Mouse (Mus musculus) lung, embryonic 15.5 days (tissue): ENCODE data around the gene Olfm1. TPM values are rescaled to one million over a fixed set of nuclear protein-coding genes. Genes with fewer than 3 reads are reported as not detected.
A peak's percentile ranks its signal among the peaks of the same experiment; 100 is the strongest.

Experiments used
- ATAC-seq: fragments of 200-750 bp; cut with Nextera tagmentation; 2 replicates; pipeline ENCODE4 v1.8.0; 2017; ENCODE audit warnings: moderate number of reproducible peaks, borderline replicate concordance; ENCODE audit not compliant: low FRiP score, low TSS enrichment; ENCODE audit errors: extremely low read depth
- H3K27ac ChIP-seq: fragments of 300-500 bp; sonication (generic); 2 replicates; pipeline ENCODE4 v1.5.1; 2015; ENCODE audit warnings: moderate library complexity, mild to moderate bottlenecking, inconsistent platforms
- H3K27me3 ChIP-seq: fragments of 300-500 bp; sonication (generic); 2 replicates; pipeline ENCODE4 v1.6.1; 2015; ENCODE audit warnings: inconsistent platforms
- H3K36me3 ChIP-seq: fragments of 300-500 bp; sonication (generic); 2 replicates; pipeline ENCODE4 v1.6.1; 2015; ENCODE audit warnings: inconsistent platforms
- H3K4me1 ChIP-seq: fragments of 300-500 bp; sonication (generic); 2 replicates; pipeline ENCODE4 v1.6.1; 2015; ENCODE audit warnings: inconsistent platforms
- H3K4me2 ChIP-seq: fragments of 300-500 bp; sonication (generic); 2 replicates; pipeline ENCODE4 v1.6.1; 2015; ENCODE audit warnings: inconsistent platforms, mild to moderate bottlenecking, moderate library complexity
- H3K4me3 ChIP-seq: fragments of 300-500 bp; sonication (generic); 2 replicates; pipeline ENCODE4 v1.5.1; 2015; ENCODE audit warnings: mild to moderate bottlenecking, inconsistent platforms
- H3K9ac ChIP-seq: fragments of 300-500 bp; sonication (generic); 2 replicates; pipeline ENCODE4 v1.6.1; 2015; ENCODE audit warnings: inconsistent platforms
- H3K9me3 ChIP-seq: fragments of 300-500 bp; sonication (generic); 2 replicates; pipeline ENCODE4 v1.6.1; 2016; ENCODE audit warnings: inconsistent platforms
- WGBS: fragments of 180-500 bp; shearing (Covaris S2); methylation state at CpG from one replicate; pipeline ENCODE4 v1.1.7; 2015; 5-methylcytosine and 5-hydroxymethylcytosine counted together
- polyA plus RNA-seq: library from polyadenylated mRNA; unstranded; fragments of >200 nt; fragmentation: Nextera tagmentation; extraction: Ambion mirVana; gene quantifications from 2 replicates; pipeline ENCODE4 v1.2.1, GENCODE M21; 2015

Olfm1 gene
- polyA plus RNA-seq, 1 experiment from 2014 or later, result 13.5 TPM

DNA sequence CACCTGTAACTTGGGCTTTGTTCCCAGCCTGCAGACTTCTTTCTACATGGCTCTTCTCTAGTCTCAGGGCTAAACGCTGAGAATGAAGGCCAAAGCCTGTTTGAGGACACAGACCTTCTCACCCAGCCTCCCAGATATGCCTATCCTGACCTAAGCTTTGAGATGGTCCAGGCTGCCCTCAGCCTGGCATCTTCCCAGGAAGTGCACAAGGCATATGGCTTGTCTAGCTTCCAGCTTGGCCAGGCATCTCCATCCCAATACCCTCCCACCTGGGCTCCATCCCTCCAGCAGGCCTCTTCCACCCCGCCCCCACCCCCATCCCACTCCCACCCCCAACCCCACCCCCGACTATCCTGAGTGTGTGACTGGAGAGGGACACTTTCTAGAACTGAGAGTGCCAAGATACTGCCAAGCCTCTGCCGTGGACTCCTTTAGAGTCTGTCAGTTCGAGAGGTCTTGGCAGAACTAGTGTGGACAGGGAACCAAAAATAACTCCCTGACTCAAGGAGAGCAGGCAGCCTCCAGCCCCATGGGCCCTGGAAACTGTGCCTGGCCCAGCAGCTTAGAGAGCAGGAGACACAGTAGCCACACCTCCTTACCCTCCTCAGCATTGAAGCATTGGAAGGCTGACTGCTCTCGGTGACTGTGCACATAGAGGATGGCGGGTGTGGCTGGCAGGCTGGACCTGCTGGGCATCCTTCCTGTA lies 26.0 kb downstream of the Olfm1 start:
- 56% methylated on average over 7 of the region's 7 CpGs for WGBS
- ATAC-seq, result peak; percentile 37; the same call in 1 of the 2 replicates

DNA sequence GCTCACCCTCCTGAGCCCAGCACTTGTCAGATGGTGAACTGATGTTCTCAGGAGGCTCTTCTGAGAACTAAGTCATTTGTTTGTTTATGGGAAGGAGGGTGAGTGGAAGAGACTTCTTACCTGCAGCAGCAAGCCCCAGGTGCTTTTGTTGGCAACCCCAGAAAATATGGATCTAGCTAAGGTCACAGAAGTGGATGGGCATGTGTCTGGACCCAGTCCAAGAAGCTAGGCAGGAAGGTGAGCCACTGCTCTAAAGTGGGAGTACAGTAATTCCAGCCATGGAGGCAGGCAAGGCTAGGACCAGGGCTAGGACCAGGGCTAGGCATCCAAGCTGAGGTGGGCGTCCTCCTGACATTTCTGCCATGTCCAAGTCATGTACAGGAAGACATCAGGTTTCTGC lies 26.8 kb downstream of the Olfm1 start:
- no peak for ATAC-seq
- WGBS, result 64% methylated on average over 1 of the region's 1 CpGs
- H3K4me2 ChIP-seq, result no peak overlapping the region
- H3K4me1 ChIP-seq, result no peaks in the 10 kb centered on the region
- no peaks in the 10 kb centered on the region for H3K27me3 ChIP-seq
- no peaks in the 10 kb centered on the region for H3K9me3 ChIP-seq
- H3K4me3 ChIP-seq, result no peak overlapping the region
- no peak overlapping the region for H3K9ac ChIP-seq
- H3K27ac ChIP-seq, result no peak overlapping the region
- H3K36me3 ChIP-seq, result no peaks in the 10 kb centered on the region

More for the DNA sequence above, 26.0 kb downstream of the Olfm1 start:
- Histone ChIP-seq H3K4me3 (no peak overlapping the region), H3K36me3 (no peaks in the 10 kb centered on the region), H3K9me3 (no peaks in the 10 kb centered on the region), H3K9ac (no peak overlapping the region), H3K4me1 (no peaks in the 10 kb centered on the region), H3K27me3 (no peaks in the 10 kb centered on the region), H3K27ac (no peak overlapping the region), H3K4me2 (no peak overlapping the region)

DNA sequence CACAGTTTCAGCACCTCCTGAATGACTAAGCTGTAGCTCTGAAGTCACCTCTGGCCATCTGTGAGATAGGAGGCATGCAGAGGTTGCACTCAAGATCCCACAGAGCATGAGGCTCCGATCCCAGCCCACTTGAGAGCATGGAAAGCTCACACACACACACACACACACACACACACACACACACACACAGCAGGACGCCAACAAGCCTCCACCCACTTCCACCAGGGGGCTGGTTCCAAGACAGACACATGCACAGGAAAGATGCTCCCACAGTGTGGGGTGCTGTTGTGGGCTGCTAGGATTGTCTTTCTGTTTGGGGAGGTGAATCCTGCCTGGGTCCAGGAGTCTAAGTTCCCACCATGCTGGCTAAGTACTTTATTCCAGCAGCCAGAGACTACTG lies 29.0 kb downstream of the Olfm1 start:
- Histone ChIP-seq H3K9me3 (no peaks in the 10 kb centered on the region), H3K27ac (no peak overlapping the region), H3K4me2 (no peak overlapping the region), H3K27me3 (no peaks in the 10 kb centered on the region), H3K36me3 (no peaks in the 10 kb centered on the region), H3K4me3 (no peak overlapping the region), H3K9ac (no peak overlapping the region), H3K4me1 (no peaks in the 10 kb centered on the region)
- 19% methylated on average over 2 of the region's 2 CpGs for WGBS
- ATAC-seq, result no peak

DNA sequence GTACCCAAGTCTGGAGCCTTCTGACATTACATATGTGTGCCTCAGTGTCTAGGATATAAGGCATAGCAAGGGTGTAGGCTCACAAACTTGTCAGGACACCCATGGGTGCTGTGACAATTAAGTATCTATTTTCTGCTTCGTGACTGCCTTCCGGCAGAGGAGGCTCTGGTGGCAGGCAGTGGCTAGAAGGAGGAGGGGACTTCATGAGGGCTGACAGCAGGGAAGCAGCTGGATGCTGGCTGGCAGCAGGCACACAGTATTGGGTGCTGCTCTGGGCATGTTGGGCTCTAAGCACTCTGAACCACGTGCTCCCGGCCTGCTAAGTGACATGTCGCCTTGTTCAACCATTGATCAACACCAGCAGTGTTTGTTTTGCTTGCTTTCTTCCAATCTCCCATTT lies 32.0 kb downstream of the Olfm1 start:
- H3K27ac ChIP-seq, result no peak overlapping the region
- no peak overlapping the region for H3K4me2 ChIP-seq
- no peak overlapping the region for H3K9ac ChIP-seq
- H3K4me3 ChIP-seq, result no peak overlapping the region
- no peak for ATAC-seq
- no peaks in the 10 kb centered on the region for H3K36me3 ChIP-seq
- no peaks in the 10 kb centered on the region for H3K4me1 ChIP-seq
- no peaks in the 10 kb centered on the region for H3K9me3 ChIP-seq
- 33% methylated on average over 5 of the region's 5 CpGs for WGBS
- no peaks in the 10 kb centered on the region for H3K27me3 ChIP-seq

DNA sequence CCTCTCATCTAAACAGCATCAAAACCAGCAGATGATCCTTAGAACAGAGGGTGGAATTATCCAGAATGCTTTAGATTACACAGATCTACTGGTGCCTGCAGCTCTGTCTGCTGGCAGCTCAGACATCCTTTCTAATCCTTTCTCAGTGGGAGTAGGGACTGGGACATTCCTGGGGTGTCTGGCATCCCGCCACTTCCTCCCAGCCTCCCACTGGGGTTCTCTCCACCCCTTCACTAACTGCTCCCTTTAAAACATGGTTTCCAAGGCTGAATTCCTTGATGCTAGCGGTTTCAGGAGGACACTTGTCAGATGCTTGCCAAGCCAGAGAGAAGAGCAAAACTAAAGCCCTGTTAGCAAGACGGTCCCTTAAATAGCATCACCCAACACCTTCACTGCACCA lies 33.1 kb downstream of the Olfm1 start:
- H3K27ac ChIP-seq, result no peak overlapping the region
- no peak overlapping the region for H3K9ac ChIP-seq
- H3K36me3 ChIP-seq, result no peaks in the 10 kb centered on the region; the same call in 1 of the 2 replicates
- WGBS, result 44% methylated on average over 3 of the region's 3 CpGs
- H3K9me3 ChIP-seq, result no peaks in the 10 kb centered on the region
- H3K4me3 ChIP-seq, result no peak overlapping the region
- H3K27me3 ChIP-seq, result no peaks in the 10 kb centered on the region
- no peak for ATAC-seq
- no peaks in the 10 kb centered on the region for H3K4me1 ChIP-seq
- H3K4me2 ChIP-seq, result no peak overlapping the region

DNA sequence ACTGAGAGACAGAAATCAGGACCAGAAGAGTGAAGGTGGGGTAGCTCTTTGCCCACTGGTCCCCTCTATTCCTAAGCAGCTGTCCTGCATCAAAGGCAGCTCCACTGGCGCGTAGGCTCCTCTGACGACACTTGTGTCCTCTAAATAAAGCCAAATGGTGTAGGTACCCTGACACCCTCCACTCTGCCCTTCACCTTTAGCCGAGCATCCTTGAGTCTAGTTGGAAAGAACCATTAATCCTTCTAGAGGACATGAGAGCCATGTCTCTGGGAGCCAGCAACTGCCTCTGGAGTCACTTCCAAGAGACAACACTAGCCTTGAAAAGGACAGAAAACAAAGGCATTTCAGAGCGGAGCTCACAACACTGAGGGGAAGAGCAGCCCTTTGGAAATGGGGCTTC lies 34.2 kb downstream of the Olfm1 start:
- H3K27me3 ChIP-seq, result no peaks in the 10 kb centered on the region
- ATAC-seq, result no peak
- 53% methylated on average over 5 of the region's 5 CpGs for WGBS

DNA sequence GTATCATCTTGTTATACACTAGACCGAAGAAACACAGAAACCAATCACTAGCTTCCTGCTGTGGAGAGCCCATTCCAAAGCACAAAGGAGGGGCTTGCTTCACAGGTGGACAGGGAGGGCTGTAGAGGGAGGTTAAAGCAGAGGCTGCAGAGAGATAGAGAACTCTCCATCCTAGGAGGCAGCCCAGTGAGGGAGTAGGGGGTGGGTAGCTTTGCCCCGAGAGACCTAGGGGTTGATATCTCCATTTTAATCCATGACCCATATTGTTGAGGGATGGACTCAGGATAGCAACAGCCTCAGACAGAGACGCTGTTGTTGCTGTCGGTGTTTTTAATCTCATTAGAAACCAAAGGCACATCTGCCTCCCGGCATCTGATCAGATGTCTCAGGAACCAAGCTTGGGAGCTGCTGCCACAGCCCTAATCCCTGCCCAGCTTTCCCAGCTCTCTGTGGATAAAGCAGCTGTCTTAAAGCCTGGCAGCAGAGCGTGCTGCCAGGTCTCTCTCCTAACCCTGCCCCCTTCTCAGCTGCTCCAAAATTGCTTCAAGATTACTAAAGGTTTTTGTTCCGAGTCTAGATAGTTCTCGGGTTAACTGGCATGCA lies 34.9 kb downstream of the Olfm1 start:
- no peak for ATAC-seq
- 63% methylated on average over 8 of the region's 8 CpGs for WGBS
- Histone ChIP-seq H3K4me1 (no peaks in the 10 kb centered on the region), H3K9ac (no peak overlapping the region), H3K9me3 (no peaks in the 10 kb centered on the region), H3K4me2 (no peak overlapping the region), H3K27me3 (no peaks in the 10 kb centered on the region), H3K36me3 (no peaks in the 10 kb centered on the region; the same call in 1 of the 2 replicates), H3K4me3 (no peak overlapping the region), H3K27ac (no peak overlapping the region)

More for the DNA sequence above, 34.2 kb downstream of the Olfm1 start:
- H3K4me3 ChIP-seq, result no peak overlapping the region
- no peaks in the 10 kb centered on the region; the same call in 1 of the 2 replicates for H3K36me3 ChIP-seq
- H3K9ac ChIP-seq, result no peak overlapping the region
- H3K4me1 ChIP-seq, result no peaks in the 10 kb centered on the region
- H3K4me2 ChIP-seq, result no peak overlapping the region
- no peak overlapping the region for H3K27ac ChIP-seq
- no peaks in the 10 kb centered on the region for H3K9me3 ChIP-seq

DNA sequence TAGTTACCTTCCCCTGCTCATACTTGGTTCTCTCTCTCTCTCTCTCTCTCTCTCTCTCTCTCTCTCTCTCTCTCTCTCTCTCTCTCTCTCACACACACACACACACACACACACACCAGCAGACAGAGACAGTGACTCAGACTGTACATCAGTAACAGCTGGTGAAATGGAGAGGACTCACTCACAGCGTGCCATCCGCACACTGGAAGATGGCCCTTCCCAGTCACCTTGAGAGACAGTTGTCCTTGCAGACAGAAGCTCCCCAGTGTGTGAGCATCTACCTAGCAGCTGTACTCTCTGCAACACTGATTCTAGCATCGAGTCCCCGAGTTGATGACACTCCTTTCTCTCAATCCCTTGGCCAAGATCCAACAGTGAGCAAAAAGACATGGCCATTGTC lies 35.6 kb downstream of the Olfm1 start:
- Histone ChIP-seq H3K27me3 (no peaks in the 10 kb centered on the region), H3K4me2 (no peak overlapping the region), H3K4me3 (no peak overlapping the region), H3K9ac (no peak overlapping the region), H3K4me1 (no peaks in the 10 kb centered on the region), H3K27ac (no peak overlapping the region), H3K36me3 (no peaks in the 10 kb centered on the region; the same call in 1 of the 2 replicates), H3K9me3 (no peaks in the 10 kb centered on the region)
- no peak for ATAC-seq
- WGBS, result 78% methylated on average over 4 of the region's 4 CpGs

DNA sequence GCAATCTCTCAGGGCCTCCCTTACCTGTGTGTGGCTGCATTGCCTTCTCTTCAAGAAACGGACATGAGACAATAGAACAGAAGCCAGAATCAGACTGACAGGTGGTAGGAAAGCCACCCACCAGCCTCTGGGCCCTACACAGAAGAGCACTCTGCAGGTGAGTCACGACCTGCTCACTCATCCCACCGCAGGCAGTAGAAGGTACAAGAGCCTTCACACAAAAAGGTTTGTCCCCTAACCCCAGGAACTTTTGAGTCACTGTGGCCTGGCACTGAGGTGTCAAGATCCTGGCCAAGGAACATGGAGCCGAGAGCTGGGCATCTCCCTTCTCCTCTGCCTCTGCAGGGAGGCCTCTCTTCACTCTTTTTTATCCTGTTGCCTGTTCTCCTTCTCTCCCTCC lies 42.3 kb downstream of the Olfm1 start:
- H3K27ac ChIP-seq, result no peak overlapping the region
- no peaks in the 10 kb centered on the region for H3K9me3 ChIP-seq
- no peaks in the 10 kb centered on the region for H3K27me3 ChIP-seq
- no peak overlapping the region for H3K4me2 ChIP-seq
- H3K9ac ChIP-seq, result no peak overlapping the region
- H3K4me3 ChIP-seq, result no peak overlapping the region
- ATAC-seq, result no peak
- H3K4me1 ChIP-seq, result no peaks in the 10 kb centered on the region
- 73% methylated on average over 4 of the region's 4 CpGs for WGBS
- H3K36me3 ChIP-seq, result no peaks in the 10 kb centered on the region; the same call in 1 of the 2 replicates

DNA sequence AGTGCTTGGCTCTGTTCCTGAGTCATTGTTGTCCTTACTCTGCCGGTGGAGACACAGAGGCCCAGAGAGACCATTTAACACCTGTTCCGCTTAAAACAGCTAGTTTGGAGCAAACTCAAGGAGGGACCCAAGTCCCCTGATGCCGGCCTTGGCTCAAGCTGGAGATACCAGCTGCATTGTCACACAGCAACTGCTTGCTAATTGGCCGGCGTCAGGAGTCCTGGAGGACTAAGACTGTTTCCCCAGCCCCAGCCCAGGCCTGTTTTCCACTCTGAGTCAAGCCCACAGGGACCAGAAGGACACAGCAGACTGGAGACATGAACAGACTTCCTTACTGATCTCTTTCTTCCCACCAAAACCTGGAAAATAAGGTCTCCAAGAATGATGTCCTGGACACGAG lies 43.7 kb downstream of the Olfm1 start:
- no peaks in the 10 kb centered on the region for H3K4me1 ChIP-seq
- H3K4me2 ChIP-seq, result no peak overlapping the region
- H3K27ac ChIP-seq, result no peak overlapping the region
- H3K36me3 ChIP-seq, result no peaks in the 10 kb centered on the region
- H3K9me3 ChIP-seq, result no peaks in the 10 kb centered on the region
- H3K27me3 ChIP-seq, result no peaks in the 10 kb centered on the region
- WGBS, result 76% methylated on average over 6 of the region's 6 CpGs
- ATAC-seq, result no peak
- H3K4me3 ChIP-seq, result no peak overlapping the region
- H3K9ac ChIP-seq, result no peak overlapping the region

DNA sequence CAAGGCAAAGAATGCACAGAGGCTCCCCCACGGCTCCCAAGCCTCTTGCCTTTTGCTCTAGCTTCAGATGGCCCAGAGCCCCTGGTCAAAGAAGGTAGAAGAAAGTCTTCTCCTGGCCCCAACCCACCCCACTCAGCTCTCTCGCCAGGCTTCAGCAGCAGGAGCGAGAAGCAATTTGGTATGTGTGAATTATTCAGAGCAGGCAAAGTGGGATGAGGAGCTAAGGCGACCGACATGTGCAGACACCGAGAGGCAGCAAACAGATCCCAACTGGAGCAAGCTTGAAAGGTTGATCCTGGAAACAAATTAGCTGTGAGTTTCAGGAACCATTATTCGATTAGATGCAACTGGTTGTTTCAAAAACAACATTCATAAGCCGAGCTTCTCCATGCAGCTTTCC lies 46.8 kb downstream of the Olfm1 start:
- no peaks in the 10 kb centered on the region for H3K4me1 ChIP-seq
- no peaks in the 10 kb centered on the region for H3K36me3 ChIP-seq
- H3K9ac ChIP-seq, result no peak overlapping the region
- no peak overlapping the region for H3K4me2 ChIP-seq
- 54% methylated on average over 8 of the region's 8 CpGs for WGBS
- H3K27me3 ChIP-seq, result no peaks in the 10 kb centered on the region
- no peak overlapping the region for H3K4me3 ChIP-seq
- no peaks in the 10 kb centered on the region for H3K9me3 ChIP-seq
- no peak overlapping the region for H3K27ac ChIP-seq
- ATAC-seq, result no peak

DNA sequence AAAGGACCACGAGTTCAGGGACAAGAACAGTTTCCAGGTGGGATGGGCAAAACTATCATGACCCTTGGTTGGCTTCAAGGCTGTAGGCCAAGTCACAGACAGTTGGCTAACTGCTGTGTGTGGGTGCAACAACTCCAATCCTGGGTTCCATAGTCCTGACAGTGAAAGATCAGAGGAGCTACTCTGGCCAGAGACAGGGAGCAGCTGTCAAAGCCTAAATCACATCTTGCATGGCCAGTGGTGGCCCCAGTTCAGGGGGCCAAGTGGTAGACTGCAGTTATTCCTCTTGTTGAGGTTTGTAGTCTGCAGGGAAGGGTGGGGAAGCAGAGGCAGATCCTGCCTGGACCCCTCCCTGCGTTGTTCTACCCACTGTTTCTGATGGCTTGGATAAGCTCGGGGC lies 48.1 kb downstream of the Olfm1 start:
- Histone ChIP-seq H3K9ac (no peak overlapping the region), H3K4me3 (no peak overlapping the region), H3K36me3 (no peaks in the 10 kb centered on the region), H3K9me3 (no peaks in the 10 kb centered on the region), H3K4me1 (no peaks in the 10 kb centered on the region), H3K4me2 (no peak overlapping the region), H3K27ac (no peak overlapping the region), H3K27me3 (no peaks in the 10 kb centered on the region)
- ATAC-seq, result no peak
- WGBS, result 80% methylated on average over 3 of the region's 3 CpGs
